Mouse (Mus musculus) ovary, postnatal 14 days (tissue): ENCODE data around the gene Syde1.
A peak's percentile ranks its signal among the peaks of the same experiment; 100 is the strongest.

Source experiments
- DNase-seq: peaks from one replicate; pipeline ENCODE4 v3.0.0; 2022; ENCODE audit warnings: low spot score

The Syde1 gene

DNA sequence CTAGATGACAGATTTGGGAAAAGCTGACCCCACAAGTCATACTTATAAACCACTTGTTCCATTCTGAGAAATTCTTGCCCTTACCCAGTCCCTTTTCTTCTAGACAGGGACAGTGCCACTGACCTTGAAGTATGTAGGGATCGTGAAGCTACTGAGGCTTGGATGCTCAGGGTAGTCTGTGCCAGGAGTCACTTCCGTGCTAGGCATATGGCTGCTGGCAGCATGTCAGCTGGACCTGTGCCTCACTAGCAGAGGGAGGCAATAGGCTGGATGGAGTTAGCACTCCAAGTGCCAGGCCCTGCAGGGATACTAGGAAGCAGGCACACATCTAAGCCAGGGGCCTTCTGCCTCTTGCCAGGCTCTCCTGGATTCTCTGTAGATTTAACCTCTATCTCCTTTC, 16.1 kb downstream of the Syde1 start:
- peak; percentile 47 for DNase-seq

DNA sequence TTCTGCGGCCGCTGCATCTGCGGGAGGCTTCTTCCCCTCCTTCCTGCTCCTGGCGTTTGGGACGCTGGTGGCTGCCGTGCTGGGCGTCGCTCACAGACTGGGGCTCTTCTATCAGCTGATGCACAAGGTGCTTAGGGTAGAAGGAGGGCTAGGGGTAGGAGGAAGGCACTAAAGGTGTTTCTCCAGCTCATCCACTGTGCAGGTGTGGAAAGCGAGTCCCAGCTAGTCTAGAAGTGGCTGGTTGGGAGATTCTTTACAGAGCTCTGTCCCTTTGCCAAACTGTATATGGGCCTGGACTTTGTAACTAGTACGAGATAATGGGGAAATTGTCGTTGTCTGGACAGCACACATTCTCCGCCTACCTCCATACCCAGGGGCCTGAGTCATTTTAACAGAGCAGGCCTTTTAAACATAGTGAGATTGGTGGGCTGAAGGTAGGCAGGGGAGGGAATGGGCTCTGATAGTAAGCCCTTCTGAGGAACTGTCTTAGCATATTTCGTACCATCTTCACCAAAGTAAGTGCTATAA, 16.6 kb downstream of the Syde1 start:
- no peak for DNase-seq

DNA sequence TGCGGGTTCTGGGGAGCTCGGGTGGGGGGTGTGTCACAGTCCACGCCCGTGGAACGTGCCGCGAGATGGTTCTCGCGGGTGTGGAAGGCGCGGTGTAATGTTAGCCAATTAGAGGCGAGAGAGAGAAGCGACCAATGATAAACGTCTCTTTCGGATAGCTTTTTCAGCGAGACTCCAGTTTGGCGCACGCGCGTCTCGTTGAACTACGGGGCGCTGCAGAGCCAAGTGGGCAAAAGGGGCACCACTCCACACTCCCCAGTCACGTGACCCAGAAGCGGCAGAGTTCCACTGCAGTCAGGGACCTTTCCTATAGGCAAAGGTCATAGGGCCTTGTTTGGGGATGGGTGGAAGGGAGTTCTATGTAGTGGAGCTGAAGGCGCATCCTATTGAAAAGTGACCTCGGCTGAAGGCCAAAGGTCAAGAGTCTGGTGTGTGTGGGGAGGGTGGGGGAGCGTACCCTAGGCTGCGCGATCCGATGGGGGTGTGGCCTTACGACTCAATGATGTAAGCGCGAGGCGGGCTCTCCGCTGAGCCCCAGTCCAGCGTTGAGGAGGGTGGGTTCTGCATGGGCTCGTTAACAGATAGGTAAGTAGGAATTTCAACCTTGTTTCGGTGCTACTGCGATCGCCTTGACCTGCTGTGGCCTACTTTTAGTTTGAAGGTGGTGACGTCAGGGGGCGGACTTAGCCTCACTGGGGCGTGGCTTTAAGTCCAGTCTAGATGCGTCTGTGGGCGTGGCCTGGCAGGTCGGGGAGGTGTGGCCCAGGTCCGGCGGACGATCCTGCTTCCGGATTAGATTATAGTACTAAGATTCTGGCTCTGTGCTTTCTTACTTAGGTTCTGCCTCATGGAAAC, 17.3 kb downstream of the Syde1 start, which contains the start of gene Ilvbl:
TSS of gene Ilvbl (plus strand) at position 97 of the 855 bp plus-strand sequence.
- peak; percentile 91 for DNase-seq

DNA sequence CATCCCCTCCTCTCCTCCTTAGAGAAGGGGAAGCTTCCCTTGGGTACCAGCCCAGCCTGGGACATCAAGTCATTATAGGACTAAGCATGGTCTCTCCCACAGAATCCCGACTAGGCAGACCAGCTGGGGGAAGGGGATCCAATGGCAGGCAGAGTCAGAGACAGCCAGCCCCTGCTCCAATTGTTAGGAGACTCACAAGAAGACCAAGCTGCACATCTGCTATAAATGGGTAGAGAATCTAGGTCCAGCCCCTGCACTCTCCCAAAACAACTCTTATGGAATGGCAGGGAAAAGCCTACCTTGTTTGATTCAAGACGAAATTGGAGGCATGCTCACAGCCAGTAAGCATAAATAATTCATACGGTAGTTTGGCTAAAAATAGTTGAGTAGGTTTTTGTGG, 18.5 kb downstream of the Syde1 start:
- no peak for DNase-seq

DNA sequence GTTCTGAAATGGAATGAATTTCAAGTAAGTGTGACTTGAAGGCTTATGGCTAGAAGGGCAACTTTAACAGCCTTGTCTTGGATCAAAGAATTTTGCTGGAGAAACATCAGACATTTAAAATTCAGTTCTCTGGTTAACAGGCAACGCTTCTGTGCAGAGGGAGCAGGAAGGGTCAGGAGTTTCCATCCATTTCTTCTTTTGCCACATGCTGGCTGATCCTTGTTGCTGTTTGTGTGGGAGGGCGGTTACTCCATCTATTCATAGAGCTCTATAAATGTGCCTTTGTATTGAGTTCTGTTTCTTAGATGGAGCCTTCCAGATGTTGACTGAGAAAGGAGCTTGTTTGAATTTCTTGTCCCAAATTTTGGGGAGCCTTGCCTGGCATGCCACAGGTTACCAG, 20.9 kb downstream of the Syde1 start:
- DNase-seq: no peak

- DNase-seq: no peak
Measured at GRCm38 (mm10) chr10:78570416-78570815, 21.3 kb downstream of the Syde1 start.

DNA sequence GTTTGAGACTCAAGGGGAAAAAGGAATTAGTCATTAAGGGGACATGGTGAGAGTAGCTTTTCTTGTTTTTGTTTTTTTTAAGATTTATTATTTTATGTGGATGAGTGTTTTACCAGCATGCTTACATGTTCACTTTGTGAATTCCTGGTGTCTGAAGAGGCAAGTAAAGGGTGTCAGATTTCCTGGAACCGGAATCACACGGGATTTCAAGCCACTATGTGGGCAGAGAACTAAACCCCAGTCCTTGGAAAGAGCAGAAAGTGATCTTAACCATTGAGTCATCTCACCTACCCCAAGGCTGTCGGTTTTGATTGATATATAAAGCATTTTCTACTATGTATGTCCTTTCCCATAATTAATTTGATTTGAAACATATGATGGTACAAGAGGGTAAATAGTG, 22.1 kb downstream of the Syde1 start:
- DNase-seq: no peak

GRCm38 (mm10) chr10:78569191-78569590, 22.6 kb downstream of the Syde1 start:
- no peak for DNase-seq

- no peak for DNase-seq
Measured at GRCm38 (mm10) chr10:78565070-78565469, 26.7 kb downstream of the Syde1 start.

- peak; percentile 22 for DNase-seq
Measured at GRCm38 (mm10) chr10:78540943-78541342, 50.8 kb downstream of the Syde1 start.
